Mouse (Mus musculus): ENCODE results near the gene Ankrd12. TPM values are rescaled to one million over a fixed set of nuclear protein-coding genes. Genes with fewer than 3 reads are reported as not detected.
"Not testable (repeated sequence)": the region's sequence is repeated elsewhere in the genome, so short reads cannot be mapped to it uniquely, and the experiment has no call there.

Ankrd12 gene
- polyA plus RNA-seq, 1 experiment from 2014 or later = 20.4 TPM

DNA sequence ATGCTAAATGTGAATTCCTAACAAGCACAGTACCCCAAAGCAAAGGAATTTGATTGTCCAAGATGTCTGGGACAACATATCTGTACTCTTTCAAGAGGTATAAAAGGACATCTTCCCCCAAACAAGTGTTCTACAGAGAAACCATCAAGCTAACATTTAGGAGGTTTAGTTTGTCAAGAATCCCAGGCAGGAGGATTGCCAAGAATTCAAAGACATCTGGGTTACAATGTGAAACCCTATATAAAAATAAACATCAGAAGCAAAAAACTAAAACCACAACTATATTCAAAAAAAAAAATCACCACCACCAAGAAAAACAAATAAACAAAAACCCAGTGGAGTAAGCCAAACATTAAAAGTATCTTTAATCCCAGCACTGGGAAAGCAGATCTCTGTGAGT is 13.4 kb upstream of the Ankrd12 start:
- POLR2A ChIA-PET = no interaction called here
- ATAC-seq = no peak
- H3K27me3 ChIP-seq = no peaks in the 10 kb centered on the region
- in situ Hi-C loops (cut with MboI; ENCODE audit: low pct_unique_long_range_greater_than_20kb) = no loop called here
- CTCF ChIA-PET = interaction anchor here (1.1 kb wide), 2 partner anchors 13 to 17 kb away, joined by 3 to 4 read pairs; no protein-coding TSS in a partner anchor
- no peak for DNase-seq (ENCODE audit: low read depth, low spot score)
- TF ChIP-seq CTCF (IDR thresholded peaks at IDR 0.05) = no peak

DNA sequence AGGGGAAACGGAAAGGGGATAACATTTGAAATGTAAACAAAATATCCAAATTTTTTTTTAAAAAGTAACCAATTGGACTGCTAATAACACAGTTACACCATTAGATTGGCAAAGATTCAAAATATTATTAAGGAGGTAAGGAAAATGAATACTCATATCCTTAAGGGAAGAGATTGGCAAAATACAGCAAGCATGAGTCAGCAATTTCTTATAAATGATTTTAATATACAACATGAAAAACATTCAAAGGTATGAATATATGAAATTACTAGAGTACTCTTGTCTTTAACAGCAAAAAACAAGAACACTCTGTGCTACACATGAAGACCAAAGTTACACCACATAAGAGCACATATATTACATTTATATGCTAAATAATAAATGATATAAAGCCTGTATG is 8.1 kb upstream of the Ankrd12 start:
- ChIA-PET POLR2A (no interaction called here), CTCF (no interaction called here)
- ATAC-seq (no peak), DNase-seq (ENCODE audit: low read depth, low spot score) (no peak)
- in situ Hi-C loops (cut with MboI; ENCODE audit: low pct_unique_long_range_greater_than_20kb) = no loop called here
- no peak for TF ChIP-seq CTCF (IDR thresholded peaks at IDR 0.05)
- H3K27me3 ChIP-seq = no peaks in the 10 kb centered on the region

DNA sequence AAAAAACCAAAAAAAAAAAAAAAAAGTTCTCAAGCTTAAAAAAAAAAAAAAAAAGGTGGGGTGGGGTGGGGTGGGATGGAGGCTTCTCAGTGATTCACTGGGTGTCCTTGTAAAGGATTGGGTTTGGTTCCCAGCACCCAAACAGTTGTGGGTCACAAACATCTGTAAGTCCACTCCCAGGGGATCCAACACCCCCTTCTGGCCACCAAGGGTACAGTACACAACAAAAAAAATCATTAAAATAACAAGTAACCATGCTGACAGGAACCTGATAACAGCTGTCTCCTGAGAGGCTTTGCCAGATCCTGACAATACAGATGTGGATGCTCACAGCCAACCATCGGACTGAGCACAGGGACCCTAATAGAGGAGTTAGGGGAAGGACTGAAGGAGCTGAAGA is 7.6 kb upstream of the Ankrd12 start:
- CTCF ChIA-PET = no interaction called here
- DNase-seq (ENCODE audit: low read depth, low spot score) (no peak), ATAC-seq (no peak)
- no peak for TF ChIP-seq CTCF (IDR thresholded peaks at IDR 0.05)
- POLR2A ChIA-PET = interaction anchor here (0.7 kb wide), 1 partner anchor 10 kb away, joined by 4 read pairs; no protein-coding TSS in a partner anchor
- no peaks in the 10 kb centered on the region for H3K27me3 ChIP-seq
- in situ Hi-C loops (cut with MboI; ENCODE audit: low pct_unique_long_range_greater_than_20kb) = no loop called here

DNA sequence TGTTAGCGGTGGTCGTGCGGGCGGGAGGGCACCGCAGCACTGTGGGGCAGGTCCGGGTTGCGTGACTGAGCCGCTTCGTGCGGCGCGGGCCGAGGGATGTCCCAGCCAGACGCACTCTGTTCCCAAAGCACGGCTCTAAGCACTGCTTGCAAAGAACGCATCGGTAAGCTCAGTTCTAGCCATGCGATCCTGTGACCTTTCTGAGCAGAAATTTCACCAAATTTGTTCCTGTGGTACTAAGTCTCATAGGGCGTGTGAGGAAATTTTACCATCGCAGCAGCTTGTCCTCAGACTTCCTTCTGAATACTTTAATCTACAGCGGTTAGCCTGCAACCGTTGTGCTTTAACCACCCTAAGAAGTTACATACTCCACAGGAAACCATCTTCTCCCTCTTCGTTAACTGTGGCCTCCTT is 555 bp upstream of the Ankrd12 start:
- POLR2A ChIA-PET = no interaction called here
- in situ Hi-C loops (cut with MboI; ENCODE audit: low pct_unique_long_range_greater_than_20kb) = no loop called here
- no peak for TF ChIP-seq CTCF (IDR thresholded peaks at IDR 0.05)
- no peaks in the 10 kb centered on the region for H3K27me3 ChIP-seq
- CTCF ChIA-PET = interaction anchor here (0.7 to 2.1 kb wide), 4 partner anchors 10 to 213 kb away, joined by 3 to 9 read pairs (median 4); partner anchors contain the start of gene Ndufv2
- no peak for DNase-seq (ENCODE audit: low read depth, low spot score)
- ATAC-seq = peak; percentile 44

DNA sequence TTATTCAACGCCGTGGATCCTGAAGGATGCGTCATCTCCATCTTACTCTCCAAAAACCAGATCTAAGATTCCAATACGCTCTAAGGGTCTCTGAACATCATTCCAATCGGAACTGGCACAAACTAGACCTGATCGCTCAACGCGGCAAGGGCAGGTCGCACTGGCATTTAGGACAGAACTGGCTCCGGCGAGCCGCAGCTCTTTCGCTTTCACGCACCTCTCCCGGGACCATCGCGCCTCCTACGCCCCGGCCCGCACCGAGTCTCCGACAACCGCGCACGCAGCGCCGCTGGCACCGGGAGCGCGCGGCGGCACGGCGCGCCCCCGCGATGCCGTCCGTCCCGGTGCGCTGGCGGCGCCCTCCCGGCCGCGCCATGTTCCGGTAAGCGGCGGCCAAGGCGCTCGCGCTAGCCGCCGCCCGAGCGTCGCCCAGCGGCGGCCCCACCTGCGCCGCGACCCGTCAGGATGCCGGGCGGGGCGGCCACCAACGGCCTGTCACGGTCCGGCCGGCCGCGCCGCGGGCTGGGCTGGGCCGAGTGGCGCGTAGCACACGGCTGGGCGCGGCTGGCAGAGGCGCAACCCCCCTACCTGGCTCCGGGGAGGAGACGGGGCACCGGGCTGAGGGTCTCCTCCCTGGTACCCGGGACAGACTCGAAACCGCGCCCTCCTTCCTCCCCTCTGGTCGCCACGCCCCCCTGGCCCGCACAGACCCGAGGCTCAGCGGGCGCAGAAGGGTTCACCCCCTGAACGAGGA is 538 bp downstream of the Ankrd12 start:
- no peak for TF ChIP-seq CTCF (IDR thresholded peaks at IDR 0.05)
- ChIA-PET POLR2A (no interaction called here), CTCF (no interaction called here)
- no peak for DNase-seq (ENCODE audit: low read depth, low spot score)
- H3K27me3 ChIP-seq = no peaks in the 10 kb centered on the region
- in situ Hi-C loops (cut with MboI; ENCODE audit: low pct_unique_long_range_greater_than_20kb) = no loop called here
- peak; percentile 69 for ATAC-seq

DNA sequence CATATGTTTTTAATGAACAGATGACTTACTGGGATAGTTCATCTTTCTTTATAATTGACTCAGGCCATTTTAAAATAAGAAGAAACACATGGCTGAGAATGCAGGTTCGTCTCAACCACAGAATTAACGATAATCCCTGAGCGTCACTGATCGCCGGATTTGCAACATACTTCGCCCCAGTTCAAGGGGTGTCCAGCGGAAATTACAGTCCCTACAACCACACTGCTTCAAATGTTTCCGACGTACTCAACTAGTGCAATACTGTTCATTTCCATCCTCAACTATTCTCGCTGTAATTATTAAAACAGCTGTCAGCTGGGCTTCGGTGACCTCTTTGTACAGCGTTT is 1.1 kb downstream of the Ankrd12 start:
- DNase-seq (ENCODE audit: low read depth, low spot score) (no peak), ATAC-seq (no peak)
- H3K27me3 ChIP-seq = no peaks in the 10 kb centered on the region
- ChIA-PET POLR2A (no interaction called here), CTCF (no interaction called here)
- in situ Hi-C loops (cut with MboI; ENCODE audit: low pct_unique_long_range_greater_than_20kb) = no loop called here
- no peak for TF ChIP-seq CTCF (IDR thresholded peaks at IDR 0.05)

DNA sequence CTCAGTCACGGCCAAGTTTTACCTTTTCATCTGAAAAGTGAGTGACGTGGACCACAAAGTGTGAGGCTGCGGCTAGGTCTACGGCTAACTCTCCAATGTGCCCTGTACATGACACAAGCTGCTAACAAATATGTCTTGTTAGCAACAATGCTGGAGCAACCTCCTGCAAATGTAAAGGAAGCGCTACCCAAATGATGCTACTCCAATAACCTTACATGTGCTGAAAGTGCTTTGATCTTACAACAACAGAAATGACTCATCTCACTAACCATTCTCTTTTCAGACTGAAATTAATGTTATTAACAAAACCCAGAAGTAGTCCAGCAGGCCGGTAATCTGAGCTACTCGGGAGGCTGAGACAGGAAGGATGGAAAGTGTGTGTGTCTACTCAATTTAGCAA is 2.9 kb downstream of the Ankrd12 start:
- ATAC-seq (no peak), DNase-seq (ENCODE audit: low read depth, low spot score) (no peak)
- no peaks in the 10 kb centered on the region for H3K27me3 ChIP-seq
- ChIA-PET POLR2A (interaction anchor here (0.9 kb wide), 1 partner anchor 124 kb away, joined by 7 read pairs; no protein-coding TSS in a partner anchor), CTCF (interaction anchor here (1.2 kb wide), 2 partner anchors 28 to 100 kb away, joined by 3 read pairs; partner anchors contain the start of gene Ndufv2)
- in situ Hi-C loops (cut with MboI; ENCODE audit: low pct_unique_long_range_greater_than_20kb) = no loop called here
- no peak for TF ChIP-seq CTCF (IDR thresholded peaks at IDR 0.05)

DNA sequence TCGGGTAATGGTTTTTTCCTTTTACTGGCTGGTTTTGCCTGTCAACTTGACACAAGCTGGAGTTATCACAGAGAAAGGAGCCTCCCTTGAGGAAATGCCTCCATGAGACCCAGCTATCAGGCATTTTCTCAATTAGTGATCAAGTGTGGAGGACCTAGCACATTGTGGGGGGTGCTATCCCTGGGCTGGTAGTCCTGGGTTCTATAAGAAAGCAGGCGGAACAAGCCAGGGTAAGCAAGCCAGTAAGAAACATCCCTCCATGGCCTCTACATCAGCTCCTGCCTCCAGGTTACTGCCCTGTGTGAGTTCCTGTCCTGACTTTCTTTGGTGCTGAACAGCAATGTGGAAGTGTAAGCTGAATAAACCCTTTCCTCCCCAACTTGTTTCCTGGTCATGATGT is 7.9 kb downstream of the Ankrd12 start:
- ATAC-seq; H3K27me3 ChIP-seq; POLR2A ChIA-PET; in situ Hi-C loops (cut with MboI; ENCODE audit: low pct_unique_long_range_greater_than_20kb); DNase-seq (ENCODE audit: low read depth, low spot score); CTCF ChIA-PET: not testable (repeated sequence)

DNA sequence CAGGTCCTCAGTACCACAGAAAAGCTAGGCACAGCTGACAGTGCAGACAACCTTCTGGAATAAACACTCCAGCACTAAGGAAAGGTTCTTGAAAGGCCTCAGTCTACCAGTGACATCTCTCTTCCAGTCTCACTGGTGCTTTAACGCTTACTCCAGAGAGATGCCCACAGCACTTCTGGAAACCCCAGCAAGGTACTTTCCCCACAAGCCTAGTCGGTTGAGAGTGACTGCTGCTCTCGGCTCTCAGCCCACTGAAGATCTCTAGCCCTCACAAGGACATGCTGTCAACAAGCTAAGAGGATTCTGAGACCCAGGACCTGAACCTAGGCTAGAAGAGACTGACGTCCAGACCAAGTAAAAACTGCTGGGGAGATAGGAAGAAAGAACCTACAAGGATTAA is 11.8 kb downstream of the Ankrd12 start:
- DNase-seq (ENCODE audit: low read depth, low spot score) (no peak), ATAC-seq (no peak)
- ChIA-PET POLR2A (no interaction called here), CTCF (interaction anchor here (1.7 kb wide), 1 partner anchor 12 kb away, joined by 3 read pairs; no protein-coding TSS in a partner anchor)
- no peak for TF ChIP-seq CTCF (IDR thresholded peaks at IDR 0.05)
- in situ Hi-C loops (cut with MboI; ENCODE audit: low pct_unique_long_range_greater_than_20kb) = no loop called here
- no peaks in the 10 kb centered on the region for H3K27me3 ChIP-seq

DNA sequence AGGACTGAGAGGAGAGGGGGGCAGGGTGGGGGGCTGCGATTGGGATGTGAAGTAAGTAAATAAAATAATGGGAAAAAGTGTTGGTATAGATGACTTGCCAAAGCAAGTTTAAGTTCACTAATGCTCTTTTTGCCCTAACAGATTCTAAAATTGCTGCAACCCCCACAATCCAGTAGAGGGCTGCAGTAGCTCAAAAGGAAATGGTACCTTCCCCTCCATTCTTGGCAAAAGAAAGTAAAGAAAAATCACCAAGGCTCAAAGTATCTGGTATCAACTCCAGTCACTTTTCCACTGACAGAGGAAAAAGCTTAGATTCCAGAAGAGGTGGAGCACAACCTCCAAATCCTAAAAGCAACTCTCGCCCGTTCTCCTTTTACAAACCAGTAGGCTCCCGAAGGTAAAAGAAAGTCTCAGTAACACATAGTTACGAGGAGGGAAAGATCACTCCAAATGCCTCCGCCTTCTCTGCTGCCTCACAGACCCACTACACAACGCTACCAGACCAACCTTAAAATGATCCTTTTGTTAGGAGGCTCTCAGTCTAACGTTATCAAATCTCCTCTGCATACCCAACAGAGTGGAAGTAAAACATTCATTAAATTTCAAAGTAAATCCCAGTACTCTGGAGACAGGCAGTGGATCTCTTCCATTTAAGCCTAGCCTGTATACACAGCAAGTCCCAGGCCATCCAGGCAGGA is 15.5 kb downstream of the Ankrd12 start:
- in situ Hi-C loops (cut with MboI; ENCODE audit: low pct_unique_long_range_greater_than_20kb) = no loop called here
- ATAC-seq (no peak), DNase-seq (ENCODE audit: low read depth, low spot score) (no peak)
- no peaks in the 10 kb centered on the region for H3K27me3 ChIP-seq
- POLR2A ChIA-PET = no interaction called here
- CTCF ChIA-PET = interaction anchor here (1.1 kb wide), 2 partner anchors 10 to 205 kb away, joined by 4 read pairs; no protein-coding TSS in a partner anchor
- peak; percentile 35 for TF ChIP-seq CTCF (IDR thresholded peaks at IDR 0.05)

DNA sequence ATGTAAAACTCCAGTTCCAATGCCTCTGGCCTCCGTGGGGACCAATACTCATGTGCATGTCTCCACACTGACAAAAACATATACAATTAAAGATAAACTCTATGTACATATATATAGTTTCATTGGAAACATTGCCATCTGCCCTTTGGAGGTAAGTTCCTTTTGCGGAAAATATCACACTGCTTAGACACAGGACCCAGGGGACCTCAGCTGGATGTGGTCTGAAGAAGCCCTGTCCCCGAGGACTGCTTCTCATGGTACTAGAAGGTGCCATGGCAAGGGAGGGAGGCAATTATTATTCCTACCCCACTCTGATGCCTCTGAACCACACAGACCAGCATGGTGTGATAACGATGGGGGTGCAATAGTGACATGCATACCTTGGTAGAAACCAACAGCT is 18.7 kb downstream of the Ankrd12 start:
- no peak for ATAC-seq

More for the DNA sequence above, 18.7 kb downstream of the Ankrd12 start:
- CTCF ChIA-PET = interaction anchor here (0.9 kb wide), 1 partner anchor 10 kb away, joined by 3 read pairs; no protein-coding TSS in a partner anchor
- no peak for DNase-seq (ENCODE audit: low read depth, low spot score)
- TF ChIP-seq CTCF (IDR thresholded peaks at IDR 0.05) = no peak
- POLR2A ChIA-PET = interaction anchor here (0.7 kb wide), 1 partner anchor 534 kb away, joined by 3 read pairs; no protein-coding TSS in a partner anchor
- H3K27me3 ChIP-seq = no peaks in the 10 kb centered on the region
- in situ Hi-C loops (cut with MboI; ENCODE audit: low pct_unique_long_range_greater_than_20kb) = no loop called here
